Mouse (Mus musculus) adrenal gland, postnatal 36 days (tissue): ENCODE measurements around the gene Atp7b. TPM values are rescaled to one million over a fixed set of nuclear protein-coding genes. Genes with fewer than 3 reads are reported as not detected.

ENCODE experiments used
- DNase-seq, 2 experiments: peaks; one replicate each; pipeline ENCODE4 v3.0.0; 2021; ENCODE audit warnings: mixed read lengths in 1 of 2
- total RNA-seq, 2 experiments: library from RNA; stranded (reverse); gene quantifications; 2 replicates each; pipeline ENCODE4 v1.2.3; 2021

The Atp7b gene
- total RNA-seq, 2 experiments from 2014 or later, result 0.76 to 1.4 TPM

GRCm38 (mm10) chr8:22025241-22025640 is 34.9 kb downstream of the Atp7b start:
- no peak for DNase-seq

- no peak for DNase-seq
These were observed 37.9 kb downstream of the Atp7b start for GRCm38 (mm10) chr8:22022244-22022643.

GRCm38 (mm10) chr8:22019498-22019897 is 40.6 kb downstream of the Atp7b start:
- peak in 1 of 2 experiments; percentile 4 for DNase-seq

GRCm38 (mm10) chr8:22017731-22018130 is 42.4 kb downstream of the Atp7b start:
- no peak for DNase-seq

- DNase-seq, result peak in 1 of 2 experiments; percentile 8
These were observed 46.9 kb downstream of the Atp7b start for GRCm38 (mm10) chr8:22013034-22013707.

GRCm38 (mm10) chr8:22009403-22009802 is 50.7 kb downstream of the Atp7b start:
- DNase-seq, result no peak

GRCm38 (mm10) chr8:22006423-22006822 is 53.7 kb downstream of the Atp7b start:
- no peak for DNase-seq

- no peak for DNase-seq
These were observed 55.2 kb downstream of the Atp7b start for GRCm38 (mm10) chr8:22004750-22005522.

GRCm38 (mm10) chr8:21995181-21995580 is 64.9 kb downstream of the Atp7b start:
- DNase-seq, result no peak

- DNase-seq, result peak; percentile 43 to 54
These were observed 67.9 kb downstream of the Atp7b start for GRCm38 (mm10) chr8:21992184-21992583.

GRCm38 (mm10) chr8:21981664-21982337 is 78.3 kb downstream of the Atp7b start:
- DNase-seq, result peak in 1 of 2 experiments; percentile 5

- no peak for DNase-seq
These were observed 81.9 kb downstream of the Atp7b start for GRCm38 (mm10) chr8:21978193-21978592.

GRCm38 (mm10) chr8:21969475-21969874 is 90.6 kb downstream of the Atp7b start, which contains the start of gene Ccdc70:
Gene Ccdc70 (plus strand): TSS chr8:21969775.
- DNase-seq, result no peak

- no peak for DNase-seq
These were observed 93.5 kb downstream of the Atp7b start for GRCm38 (mm10) chr8:21966646-21967045.

GRCm38 (mm10) chr8:21958414-21958813 is 101.7 kb downstream of the Atp7b start, which contains the start of gene Fam90a1a:
Gene Fam90a1a (plus strand): TSS chr8:21958714.
- no peak for DNase-seq

GRCm38 (mm10) chr8:21956336-21956735 is 103.8 kb downstream of the Atp7b start:
- DNase-seq, result no peak

- DNase-seq, result peak; percentile 50 to 65
These were observed 104.8 kb downstream of the Atp7b start for GRCm38 (mm10) chr8:21955321-21955720.

GRCm38 (mm10) chr8:21947311-21948017 is 112.6 kb downstream of the Atp7b start:
- no peak for DNase-seq

GRCm38 (mm10) chr8:21946462-21946861 is 113.6 kb downstream of the Atp7b start, which contains the start of gene Defb13:
Gene Defb13 (plus strand): TSS chr8:21946762.
- no peak for DNase-seq
